Mouse (Mus musculus) C2C12 (cell line): ENCODE results near the gene Olfr937.

Experiments used
- CEBPB ChIP-seq: IDR thresholded peaks from one replicate; pipeline ENCODE4 v1.6.1; 2011; ENCODE audit warnings: low read depth, mild to moderate bottlenecking, control low read depth, moderate library complexity
- CTCF ChIP-seq: IDR thresholded peaks from one replicate; pipeline ENCODE4 v1.5.1; 2011; ENCODE audit not compliant: control insufficient read depth, insufficient read depth, insufficient read length

DNA sequence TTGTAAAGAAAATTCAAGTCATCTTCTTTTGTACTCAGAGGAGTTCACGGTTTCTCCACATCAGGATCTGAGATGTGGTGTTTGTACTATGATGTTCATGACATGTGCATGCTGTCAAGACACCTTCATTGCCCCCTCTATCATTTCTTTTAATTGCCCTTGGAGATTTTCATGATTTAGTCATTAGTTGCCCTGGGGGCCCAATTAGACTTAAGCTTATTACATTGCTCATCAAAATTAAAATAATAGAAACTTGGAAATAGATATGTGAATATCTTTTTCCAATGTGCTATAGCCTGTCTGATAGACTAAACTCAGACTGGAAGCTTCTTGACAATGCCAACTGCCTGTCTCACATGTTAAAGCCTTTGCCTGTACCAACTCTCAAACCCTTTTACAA, 41.5 kb downstream of the Olfr937 start, which contains the start of gene Olfr146:
- TF ChIP-seq CTCF (no peak), CEBPB (no peak)
